Mouse (Mus musculus) spleen, embryonic (tissue): ENCODE measurements at regions not wholly inside any gene's neighbourhood (a gene's known extent, or its start where the extent isn't known, plus 50 kb on each side); places are given as distances from the start of the nearest gene placed in this dataset.

ENCODE experiments used
- CTCF ChIA-PET: fragments of 350-600 bp; sonication (Branson Sonifier 250); formaldehyde crosslinking; loops from one replicate; lab custom pipeline; 2022; lab: Charles Lee

DNA sequence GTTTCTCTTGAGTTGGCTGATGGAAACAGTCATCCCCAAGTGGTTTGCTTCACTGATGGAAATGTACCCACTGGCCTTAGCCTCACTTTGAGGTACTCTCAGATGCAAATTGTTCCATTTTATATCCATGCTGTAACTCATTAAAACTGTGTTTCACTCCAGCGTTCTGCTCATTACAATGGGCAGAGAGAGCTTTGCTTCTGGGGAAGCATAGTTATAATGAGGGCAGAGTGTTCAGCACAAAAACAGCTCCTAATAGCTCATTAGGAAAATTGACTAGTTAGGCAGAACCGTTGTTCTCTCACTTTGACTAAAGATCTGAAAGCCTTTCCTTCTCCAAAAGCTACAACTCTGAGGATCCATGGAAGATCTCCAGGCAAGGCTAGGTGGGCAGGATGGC, 771.2 kb downstream of the Ntrk3 start:
- CTCF ChIA-PET = no interaction called here

DNA sequence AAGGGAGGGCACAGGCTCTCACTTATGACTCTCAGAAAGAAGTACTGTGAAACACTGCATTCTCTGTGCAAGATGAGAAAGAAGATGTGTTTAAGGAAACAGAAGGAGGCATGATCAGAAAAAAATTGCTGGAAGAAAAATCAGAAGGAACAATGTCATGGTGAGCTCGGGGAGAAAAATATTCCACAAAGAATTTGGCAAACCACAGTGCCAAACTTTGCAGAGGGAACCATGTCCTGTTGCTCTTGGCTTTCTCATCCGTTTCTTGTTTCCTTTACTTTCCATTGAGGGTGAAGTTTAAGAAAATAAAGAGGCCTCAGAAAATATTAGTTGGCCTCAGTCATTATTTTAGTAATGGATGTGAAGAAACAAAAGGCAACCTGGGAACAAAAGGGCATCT, 804.4 kb downstream of the Ntrk3 start:
- CTCF ChIA-PET = no interaction called here

DNA sequence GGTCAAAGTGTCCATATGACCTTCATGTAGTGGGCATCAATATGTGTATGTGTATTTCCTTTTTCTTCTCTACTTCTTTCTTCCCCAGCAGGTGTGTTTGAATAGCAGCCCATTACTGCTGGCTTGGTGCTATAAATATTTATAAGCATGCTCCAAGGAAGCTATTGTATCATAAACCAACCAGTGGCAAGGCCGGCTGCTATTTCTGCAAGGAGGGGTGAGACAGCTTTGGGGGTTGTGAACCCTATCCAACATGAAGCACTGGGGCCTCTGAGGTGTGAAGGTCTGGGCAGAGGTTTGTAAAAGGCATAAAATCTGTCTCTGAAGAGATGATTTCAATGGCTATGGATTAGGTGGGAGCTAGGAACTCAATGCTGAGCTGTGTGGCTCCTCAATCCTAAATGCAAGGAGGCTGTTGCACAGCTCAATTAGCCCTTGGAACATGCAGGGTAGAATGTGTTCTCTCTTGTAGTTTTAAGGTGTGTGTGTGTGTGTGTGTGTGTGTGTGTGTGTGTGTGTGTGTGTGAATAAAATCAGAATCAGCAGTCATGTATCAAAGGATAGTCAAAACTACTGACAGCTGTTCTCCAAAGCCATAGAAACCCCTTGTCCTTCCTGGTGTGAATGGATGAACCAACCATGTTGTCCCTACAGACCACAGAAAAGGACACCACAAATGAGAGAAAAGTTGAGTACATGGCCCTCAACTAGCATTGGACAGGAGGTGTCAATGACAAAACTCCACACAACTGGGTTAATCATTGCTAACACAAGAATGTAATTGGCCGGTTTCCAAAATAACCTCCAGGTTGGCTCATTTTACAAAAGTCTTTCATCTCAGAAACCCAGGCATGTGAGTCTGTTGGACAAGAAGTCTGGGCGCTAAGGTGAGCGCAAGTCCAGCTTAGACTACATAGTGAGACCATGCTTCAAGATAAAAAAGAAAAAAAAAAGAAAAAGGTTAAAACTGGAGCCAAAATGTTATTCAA, 809.0 kb downstream of the Ntrk3 start:
- CTCF ChIA-PET = no interaction called here

DNA sequence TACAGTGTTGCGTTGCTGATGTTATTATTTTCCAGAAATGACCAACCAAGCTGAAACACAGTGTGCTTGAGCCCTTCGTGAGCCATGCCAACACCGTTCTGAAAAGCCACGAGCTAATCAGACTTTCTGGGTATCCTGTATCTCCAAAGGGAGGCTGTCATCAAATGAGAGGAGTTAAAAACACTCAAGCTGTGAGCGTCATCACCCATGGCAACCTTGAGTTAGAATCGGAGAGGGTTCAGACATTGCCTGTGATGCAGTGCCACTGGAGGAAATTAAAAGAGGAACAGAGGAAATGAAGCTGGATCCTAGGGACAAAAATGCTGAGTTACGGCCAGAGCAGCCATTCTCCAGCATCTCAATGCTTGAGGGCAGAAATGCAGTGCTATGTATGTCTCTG, 838.6 kb downstream of the Ntrk3 start:
- CTCF ChIA-PET = no interaction called here

DNA sequence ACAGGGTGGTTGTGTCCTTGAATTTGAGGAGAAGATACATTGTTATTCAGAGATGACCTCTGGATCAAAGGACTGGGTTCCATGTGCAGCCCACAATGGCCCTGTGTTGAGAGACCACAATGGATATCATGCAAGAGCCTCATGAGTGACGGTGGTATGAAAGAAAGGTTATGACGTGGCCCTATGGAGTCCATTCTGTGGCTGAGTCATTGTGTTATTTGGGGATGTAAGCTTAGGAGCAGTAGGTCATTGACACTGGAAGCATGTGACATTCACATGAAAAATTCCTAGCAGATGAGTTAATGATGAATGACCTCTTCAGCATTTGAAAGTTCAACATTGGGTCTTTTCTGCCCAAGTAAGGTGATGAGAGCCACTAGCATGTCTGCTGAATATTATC, 849.3 kb downstream of the Ntrk3 start:
- CTCF ChIA-PET = no interaction called here

- CTCF ChIA-PET = no interaction called here
These were observed 855.0 kb downstream of the Ntrk3 start for GRCm38 (mm10) chr7:77882605-77883354.

- CTCF ChIA-PET = no interaction called here
These were observed 870.3 kb downstream of the Ntrk3 start for GRCm38 (mm10) chr7:77867518-77867917.

GRCm38 (mm10) chr7:77861841-77862240, 876.0 kb downstream of the Ntrk3 start:
- CTCF ChIA-PET = no interaction called here

DNA sequence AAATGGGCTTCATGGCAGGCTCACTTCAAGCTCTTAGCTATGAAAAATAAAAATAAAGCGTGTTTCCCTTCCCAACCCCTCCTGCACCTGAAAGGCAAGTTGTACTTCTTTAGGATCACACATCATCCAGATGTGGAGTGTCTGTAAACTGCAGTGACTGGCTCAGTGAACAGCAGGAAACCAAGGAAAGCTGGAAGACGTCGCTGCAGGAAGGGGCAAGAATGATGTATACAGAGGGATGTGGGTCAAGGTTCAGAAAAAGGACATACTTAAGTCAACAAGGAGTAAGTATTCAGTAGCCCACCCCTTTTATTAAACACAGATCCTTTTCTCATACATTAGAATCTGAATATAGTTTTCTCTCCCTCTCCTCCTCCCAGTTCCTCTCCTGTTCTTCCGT, 879.4 kb downstream of the Ntrk3 start:
- CTCF ChIA-PET = no interaction called here

- CTCF ChIA-PET = no interaction called here
These were observed 879.8 kb downstream of the Ntrk3 start for GRCm38 (mm10) chr7:77857979-77858378.

DNA sequence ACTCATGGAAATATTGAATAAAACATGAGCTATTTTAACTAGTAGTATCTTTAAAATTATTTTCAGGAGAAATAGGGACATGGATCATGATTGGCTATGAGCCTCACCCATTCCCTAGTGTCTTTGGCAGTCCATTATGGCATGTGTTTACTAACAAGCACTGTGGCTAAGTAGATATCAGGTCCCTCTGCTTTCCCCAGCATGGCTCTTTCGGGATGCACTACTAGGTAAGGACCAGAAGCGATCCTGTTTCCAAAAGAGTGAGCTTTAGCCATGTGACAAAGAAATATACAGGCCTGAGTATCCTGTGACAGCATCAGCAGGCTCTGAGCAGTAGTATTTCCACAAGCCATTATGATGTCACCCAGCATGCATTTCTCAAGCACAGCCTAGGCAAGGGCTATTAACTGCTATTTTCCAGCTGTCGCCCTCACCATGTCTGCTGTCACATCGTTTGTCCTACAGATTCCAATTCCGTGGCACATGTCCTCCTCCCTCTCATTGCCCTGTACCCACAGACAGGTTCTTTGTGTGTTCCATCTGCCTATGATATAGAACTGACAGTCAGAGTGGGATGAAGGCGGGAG, 882.1 kb downstream of the Ntrk3 start:
- CTCF ChIA-PET = no interaction called here

GRCm38 (mm10) chr7:77855077-77855476, 882.7 kb downstream of the Ntrk3 start:
- CTCF ChIA-PET = no interaction called here

DNA sequence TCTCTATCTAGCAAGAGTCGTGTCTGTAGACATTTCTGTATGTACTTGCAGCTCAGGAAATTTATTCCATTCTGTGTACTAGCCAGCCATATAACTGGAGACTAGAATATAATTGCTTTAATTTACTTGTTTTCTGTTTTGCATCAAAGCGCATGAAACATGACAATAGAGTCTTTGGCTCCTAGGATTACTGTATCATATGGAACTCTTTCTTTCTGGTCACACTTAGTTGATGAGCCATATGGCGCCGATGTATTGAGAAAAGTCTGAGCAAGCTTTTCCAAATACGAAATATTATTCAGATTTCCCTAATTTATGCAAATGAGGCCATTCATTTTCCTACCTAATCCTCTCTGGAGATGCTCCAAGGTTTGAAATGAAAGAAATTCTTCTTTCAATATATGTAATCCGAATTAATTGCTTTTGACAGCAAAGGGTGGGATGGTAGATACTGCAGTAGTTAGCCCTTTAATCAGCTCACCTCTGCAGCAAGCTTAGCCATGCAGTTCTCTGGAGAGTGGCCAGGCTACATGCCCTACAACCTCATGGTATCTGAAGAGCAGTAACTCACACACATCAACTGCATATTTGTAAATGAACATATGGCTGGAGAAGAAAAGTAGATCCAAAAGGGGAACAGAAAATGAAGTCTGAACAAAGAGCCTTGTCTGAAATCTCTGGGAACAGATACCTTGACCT, 913.4 kb downstream of the Ntrk3 start:
- CTCF ChIA-PET = no interaction called here

- CTCF ChIA-PET = no interaction called here
These were observed 925.5 kb downstream of the Ntrk3 start for GRCm38 (mm10) chr7:77812052-77812903.

- CTCF ChIA-PET = no interaction called here
These were observed 951.0 kb downstream of the Ntrk3 start for GRCm38 (mm10) chr7:77786801-77787200.

DNA sequence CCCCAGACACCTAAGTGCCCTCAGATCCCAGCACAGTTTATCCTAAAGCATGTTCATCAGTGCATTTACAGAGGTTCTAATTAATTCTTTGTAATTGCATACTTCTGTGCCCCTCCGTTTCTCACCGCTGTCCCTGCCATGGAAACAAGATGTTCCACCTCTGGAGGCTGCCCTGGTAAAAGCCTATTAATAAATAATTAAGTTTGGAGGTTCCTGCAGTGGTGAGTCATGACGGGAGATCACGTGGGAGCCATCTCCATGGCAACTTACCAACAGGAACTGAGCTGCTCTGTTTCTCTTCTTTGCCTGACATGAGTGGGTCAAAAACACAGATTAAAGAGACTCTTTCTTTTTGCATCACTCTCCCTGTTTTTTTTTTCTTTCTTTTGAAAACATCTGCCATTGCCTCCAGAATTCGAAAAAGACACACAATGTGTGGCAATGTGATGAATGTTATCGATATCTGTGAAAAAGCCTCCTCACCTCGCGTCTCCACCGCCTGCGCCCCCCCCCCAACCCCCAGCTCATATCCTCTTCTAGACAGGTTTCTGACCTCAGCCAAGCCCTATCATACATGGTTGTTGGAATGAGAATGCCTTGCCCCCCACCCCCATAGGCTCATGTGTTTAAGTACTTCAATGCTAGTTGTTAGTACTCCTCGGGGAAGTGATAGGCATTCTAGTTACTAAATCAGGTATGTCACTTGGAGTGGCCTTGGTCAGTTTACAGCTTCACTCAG, 965.9 kb downstream of the Ntrk3 start:
- CTCF ChIA-PET = interaction anchor here (0.7 kb wide), 1 partner anchor 77 kb away, joined by 4 read pairs; no protein-coding TSS in a partner anchor

DNA sequence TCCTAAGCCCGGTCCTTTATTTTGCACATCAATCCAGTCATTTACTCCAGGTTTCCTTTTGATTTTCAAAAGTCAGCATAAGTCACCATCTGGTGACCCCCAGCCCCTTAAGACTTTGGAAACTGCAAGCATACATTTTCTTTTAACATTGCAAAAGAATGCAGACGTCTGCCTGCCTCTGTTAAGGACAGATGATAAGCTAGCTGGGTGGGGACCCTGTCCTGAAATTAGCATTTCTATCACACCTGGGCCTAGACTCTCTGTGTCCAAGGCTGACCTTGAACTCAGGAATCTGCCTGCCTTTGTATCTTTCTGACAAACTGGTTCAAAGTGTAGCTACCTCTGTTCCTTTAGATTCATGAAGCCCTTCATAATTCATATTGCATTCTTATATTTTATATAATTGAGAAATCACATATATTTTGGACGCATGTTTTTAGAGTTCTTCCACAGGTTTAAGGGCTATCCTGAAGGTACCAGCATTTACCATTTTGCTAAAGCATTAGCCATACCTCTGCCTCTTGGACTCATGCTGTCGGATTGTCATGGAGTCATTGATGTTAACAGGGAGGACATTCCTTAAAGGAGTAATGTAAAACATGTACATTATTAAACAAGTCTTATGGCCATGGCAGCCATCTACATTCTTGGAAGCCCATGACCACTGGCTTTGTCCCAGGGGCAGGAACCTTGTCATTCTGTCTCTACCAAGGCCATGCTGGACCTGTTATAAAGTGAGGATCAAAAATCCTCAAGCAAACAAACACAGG, 998.6 kb downstream of the Ntrk3 start:
- CTCF ChIA-PET = no interaction called here
